Mouse (Mus musculus) heart, adult 2 months (tissue): ENCODE data around the gene Fyn. TPM values are rescaled to one million over a fixed set of nuclear protein-coding genes. Genes with fewer than 3 reads are reported as not detected.

Experiments
- DNase-seq, 2 experiments: peaks; one replicate each; pipeline ENCODE4 v3.0.0; 2021
- H3K27ac ChIP-seq: fragments of 200-600 bp; 2 replicates; pipeline ENCODE4 v1.8.1; 2022
- H3K27me3 ChIP-seq: fragments of 200-500 bp; 2 replicates; pipeline ENCODE4 v1.6.1; 2012; ENCODE audit warnings: mild to moderate bottlenecking, low read length, inconsistent platforms, mixed read lengths; ENCODE audit not compliant: control insufficient read depth, insufficient read depth
- H3K36me3 ChIP-seq: fragments of 200-500 bp; 2 replicates; pipeline ENCODE4 v1.6.1; 2012; ENCODE audit warnings: low read length, inconsistent platforms; ENCODE audit not compliant: control insufficient read depth, insufficient read depth
- H3K4me1 ChIP-seq: fragments of 200-500 bp; 2 replicates; pipeline ENCODE4 v1.6.1; 2011; ENCODE audit warnings: low read length; ENCODE audit not compliant: control insufficient read depth, insufficient read depth
- H3K4me3 ChIP-seq: fragments of 200-600 bp; 2 replicates; pipeline ENCODE4 v1.8.1; 2022
- H3K79me2 ChIP-seq: fragments of 200-500 bp; replicated peaks from 2 replicates; pipeline ENCODE4 v1.6.1; 2012; ENCODE audit warnings: mild to moderate bottlenecking, inconsistent platforms, low read length, moderate library complexity, mixed read lengths; ENCODE audit not compliant: control insufficient read depth, insufficient read depth
- H3K9ac ChIP-seq: fragments of 200-500 bp; 2 replicates; pipeline ENCODE4 v1.6.1; 2012; ENCODE audit warnings: low read depth, mild to moderate bottlenecking, control low read depth, inconsistent platforms, low read length, mixed read lengths
- CTCF ChIP-seq: fragments of 200-600 bp; IDR thresholded peaks from 2 replicates; pipeline ENCODE4 v1.8.1; 2022; ENCODE audit warnings: antibody characterized with exemption, mild to moderate bottlenecking, moderate library complexity
- EP300 ChIP-seq: fragments of 200-500 bp; IDR thresholded peaks from 2 replicates; pipeline ENCODE4 v1.6.1; 2011; ENCODE audit warnings: low read depth, low read length, control low read depth; ENCODE audit not compliant: insufficient read depth
- POLR2A ChIP-seq: fragments of 200-500 bp; IDR thresholded peaks from 2 replicates; pipeline ENCODE4 v1.6.1; 2011; ENCODE audit warnings: mild to moderate bottlenecking, low read depth, low read length, control low read depth; ENCODE audit not compliant: insufficient read depth
- WGBS: fragments of 180-500 bp; shearing (Covaris S2); methylation state at CpG from one replicate; pipeline ENCODE4 v1.1.7; 2018; 5-methylcytosine and 5-hydroxymethylcytosine counted together
- intact Hi-C: fragments of 180-260 bp; cut with DNase I; formaldehyde crosslinking; loops from one replicate; pipeline ENCODE4 v1.15.1; 2025
- polyA plus RNA-seq: library from polyadenylated mRNA; depleted of rRNA; stranded (reverse); fragments of >200 nt; gene quantifications from 2 replicates; pipeline ENCODE4 v1.2.3, GENCODE M21; 2012
- total RNA-seq, 2 experiments: library from RNA; stranded (reverse); gene quantifications; 2 replicates each; pipeline ENCODE4 v1.2.3; 2021

Gene Fyn
- total and polyA plus RNA-seq, 3 experiments: 23.2 to 29.7 (median 26.1) TPM

GRCm38 (mm10) chr10:39409602-39410001 lies 40.9 kb downstream of the Fyn start:
- no peak overlapping the region for H3K9ac ChIP-seq
- 54% methylated on average over 7 of the region's 7 CpGs for WGBS
- H3K4me3 ChIP-seq: no peak overlapping the region
- H3K27ac ChIP-seq: peak overlapping the region; percentile 27
- TF ChIP-seq EP300 (no peak), POLR2A (no peak), CTCF (no peak)
- no peaks in the 10 kb centered on the region for H3K27me3 ChIP-seq
- intact Hi-C loops: loop anchor here (5.0 to 10.0 kb wide), 2 partner anchors 38 to 545 kb away; no protein-coding TSS in a partner anchor
- no peak for DNase-seq
- peaks cover 12% of the 10 kb centered on the region for H3K79me2 ChIP-seq
- H3K4me1 ChIP-seq: peaks cover 36% of the 10 kb centered on the region
- peaks cover 10% of the 10 kb centered on the region for H3K36me3 ChIP-seq

- no peaks in the 10 kb centered on the region for H3K27me3 ChIP-seq
- intact Hi-C loops: loop anchor here (10.0 kb wide), 1 partner anchor 545 kb away; no protein-coding TSS in a partner anchor
- peaks cover 12% of the 10 kb centered on the region for H3K79me2 ChIP-seq
- no peak overlapping the region for H3K4me3 ChIP-seq
- peak overlapping the region; percentile 5; the same call in 1 of the 2 replicates for H3K9ac ChIP-seq
- TF ChIP-seq POLR2A (no peak), EP300 (0 out of 2 replicates have a peak, but pooled peaks have one; percentile 60)
- peaks cover 36% of the 10 kb centered on the region for H3K4me1 ChIP-seq
- no peak for DNase-seq
- peak overlapping the region; percentile 27 for H3K27ac ChIP-seq
- 37% methylated on average over 6 of the region's 6 CpGs for WGBS
- peaks cover 10% of the 10 kb centered on the region for H3K36me3 ChIP-seq
These were observed 41.5 kb downstream of the Fyn start for GRCm38 (mm10) chr10:39410151-39410649.

DNA sequence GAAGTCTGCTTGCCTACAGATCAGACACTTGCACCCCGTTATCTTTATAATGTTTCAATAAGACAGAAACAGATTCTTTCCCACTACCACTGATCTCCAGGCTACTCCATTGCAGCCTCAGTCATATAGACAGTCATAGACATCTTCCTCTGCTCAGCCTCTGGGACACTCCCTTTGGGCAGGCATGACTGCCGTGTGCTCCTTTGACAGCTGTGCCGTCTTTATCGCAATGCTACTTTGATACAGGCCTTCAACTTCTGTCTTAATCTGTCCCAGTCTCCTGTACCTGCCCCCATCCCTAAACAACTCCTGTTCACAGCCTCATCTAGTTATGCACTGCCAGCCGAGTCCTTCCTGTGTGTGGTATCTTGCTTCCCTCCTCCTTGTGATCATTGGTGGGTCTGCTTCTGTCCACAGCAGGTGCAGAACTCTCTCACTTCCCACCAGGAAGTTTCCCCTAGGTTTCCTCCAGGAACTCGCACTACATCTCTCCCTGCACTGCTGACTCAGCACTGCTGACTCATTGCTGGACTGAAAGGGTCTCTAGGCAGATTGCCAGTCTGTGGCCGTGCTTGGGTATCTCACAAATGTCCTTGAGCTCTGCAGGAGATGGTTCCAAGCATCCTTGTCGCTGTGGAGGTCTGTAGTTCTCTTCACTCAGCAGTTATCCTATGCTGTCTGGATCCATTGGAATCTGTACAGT lies 43.4 kb downstream of the Fyn start:
- no peak for DNase-seq
- intact Hi-C loops: loop anchor here (10.0 kb wide), 1 partner anchor 543 kb away; no protein-coding TSS in a partner anchor
- no peaks in the 10 kb centered on the region for H3K27me3 ChIP-seq

GRCm38 (mm10) chr10:39412826-39413620 lies 44.4 kb downstream of the Fyn start:
- Histone ChIP-seq H3K27ac (peak overlapping the region; percentile 45; the same call in 1 of the 2 replicates), H3K27me3 (no peaks in the 10 kb centered on the region), H3K36me3 (peaks cover 12% of the 10 kb centered on the region), H3K4me3 (no peak overlapping the region), H3K79me2 (peaks cover 6% of the 10 kb centered on the region), H3K9ac (no peak overlapping the region), H3K4me1 (peaks cover 38% of the 10 kb centered on the region)
- no peak for TF ChIP-seq POLR2A
- TF ChIP-seq EP300: no peak
- no peak for TF ChIP-seq CTCF
- intact Hi-C loops: loop anchor here (10.0 kb wide), 1 partner anchor 542 kb away; no protein-coding TSS in a partner anchor
- 37% methylated on average over 18 of the region's 18 CpGs for WGBS
- no peak for DNase-seq

More for the DNA sequence above, 43.4 kb downstream of the Fyn start:
- Histone ChIP-seq H3K27ac (no peak overlapping the region), H3K36me3 (peaks cover 10% of the 10 kb centered on the region), H3K9ac (no peak overlapping the region), H3K4me1 (peaks cover 39% of the 10 kb centered on the region), H3K4me3 (no peak overlapping the region), H3K79me2 (peaks cover 7% of the 10 kb centered on the region)
- WGBS: 33% methylated on average over 8 of the region's 8 CpGs
- no peak for TF ChIP-seq POLR2A

DNA sequence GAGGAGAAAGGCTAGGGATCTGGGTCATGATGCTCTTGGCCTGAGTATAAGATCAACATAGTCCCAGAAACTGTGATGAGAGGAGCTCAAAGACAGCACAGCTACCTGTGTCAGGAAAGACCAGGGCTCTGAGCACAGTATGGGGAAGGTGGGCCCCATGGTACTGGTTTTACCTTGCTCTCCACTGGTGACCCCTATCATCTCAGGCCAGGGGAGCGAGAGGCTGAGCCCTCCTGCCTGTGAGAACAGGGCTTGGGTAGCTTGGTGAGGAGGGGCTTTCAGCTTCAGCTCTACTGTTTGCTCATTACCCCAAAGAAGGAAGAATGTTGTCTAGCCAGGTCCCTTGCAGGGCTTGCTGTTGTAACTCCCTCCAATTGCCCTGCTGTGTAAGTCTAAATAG lies 45.4 kb downstream of the Fyn start:
- Histone ChIP-seq H3K27me3 (no peaks in the 10 kb centered on the region), H3K27ac (no peak overlapping the region), H3K79me2 (peaks cover 4% of the 10 kb centered on the region), H3K4me3 (no peak overlapping the region), H3K36me3 (peaks cover 12% of the 10 kb centered on the region), H3K4me1 (peaks cover 42% of the 10 kb centered on the region), H3K9ac (no peak overlapping the region)
- TF ChIP-seq EP300 (no peak), POLR2A (no peak), CTCF (no peak)
- DNase-seq: no peak
- WGBS: 100% methylated on average over 1 of the region's 1 CpGs
- intact Hi-C loops: loop anchor here (10.0 kb wide), 1 partner anchor 541 kb away; no protein-coding TSS in a partner anchor
